Mouse (Mus musculus): Measurements from ENCODE around the gene Srcin1. TPM values are rescaled to one million over a fixed set of nuclear protein-coding genes. Genes with fewer than 3 reads are reported as not detected.

Gene Srcin1
- total RNA-seq (2021): 10 to 100 TPM; 11.4 to 12.3 TPM
- long read RNA-seq, experiment 1, partial matches to known transcripts: 2 of 10 reads
- long read RNA-seq, experiment 1, other reads (novel, unspliced or antisense): 8 of 10 reads
- long read RNA-seq, experiment 2, partial matches to known transcripts: 1 of 14 reads
- long read RNA-seq, experiment 2, other reads (novel, unspliced or antisense): 13 of 14 reads

DNA sequence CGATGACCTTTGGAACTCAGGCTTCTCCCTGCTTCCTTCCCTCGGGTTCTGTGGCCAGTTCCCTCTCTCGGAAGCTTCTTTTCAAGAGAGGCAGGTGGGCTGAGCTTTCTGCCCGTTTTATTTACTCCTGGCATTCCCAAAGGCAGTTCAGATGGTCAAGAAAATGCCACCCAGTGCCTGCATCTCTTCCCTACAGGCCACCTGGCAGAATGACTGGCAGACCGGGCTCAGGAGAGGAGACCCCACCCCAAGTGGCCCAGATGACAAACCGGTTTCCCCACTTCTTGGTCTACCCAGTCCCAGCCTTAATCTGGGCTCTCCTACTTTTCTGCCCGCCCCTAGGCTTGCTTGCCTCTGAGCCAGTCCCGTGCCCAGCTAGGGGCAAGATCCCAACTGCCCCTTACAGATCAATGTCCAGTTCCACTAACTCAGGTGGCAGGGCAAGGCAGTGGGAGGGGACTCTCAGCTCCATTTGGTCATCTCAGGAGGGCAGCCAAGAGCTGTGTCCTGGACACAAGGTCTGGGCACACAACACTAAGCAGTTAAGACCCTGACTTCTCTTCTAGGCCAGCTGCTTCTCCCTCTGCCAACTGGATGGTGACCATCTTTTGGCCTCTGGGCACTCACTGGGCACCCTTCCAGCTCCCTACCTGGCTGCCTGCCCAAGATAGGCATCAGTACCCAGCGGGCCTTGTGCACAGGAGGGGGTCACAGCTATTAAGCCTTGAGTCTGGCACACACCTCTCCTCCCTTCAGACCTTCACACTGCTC, at the start of gene Srcin1:
Srcin1 (minus strand) TSS at position 51 of the 771 bp plus-strand sequence.
- peak; percentile 79 to 87 for DNase-seq (ENCODE audit: low spot score in 2 of 2)

DNA sequence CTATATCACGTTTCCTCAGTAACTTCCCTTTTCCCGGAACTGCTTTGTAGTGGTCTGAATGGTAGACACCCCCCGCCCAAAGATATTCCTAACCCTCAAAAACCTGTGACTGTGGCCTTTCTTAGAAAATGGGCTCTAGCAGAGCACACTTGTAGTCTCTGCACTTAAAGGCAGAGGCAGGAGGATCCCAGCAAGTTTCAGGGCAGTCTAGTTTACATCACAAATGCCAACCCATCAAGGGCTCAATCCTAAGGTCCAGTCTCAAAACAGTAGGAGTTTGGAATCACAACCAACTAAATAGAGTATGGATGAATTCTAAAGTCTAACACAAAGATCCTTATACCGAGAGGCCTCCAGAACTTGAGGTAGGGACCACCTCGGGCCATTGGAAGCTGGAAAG, 49.6 kb upstream of the Srcin1 start:
- no peak for DNase-seq (ENCODE audit: low spot score in 2 of 2)

DNA sequence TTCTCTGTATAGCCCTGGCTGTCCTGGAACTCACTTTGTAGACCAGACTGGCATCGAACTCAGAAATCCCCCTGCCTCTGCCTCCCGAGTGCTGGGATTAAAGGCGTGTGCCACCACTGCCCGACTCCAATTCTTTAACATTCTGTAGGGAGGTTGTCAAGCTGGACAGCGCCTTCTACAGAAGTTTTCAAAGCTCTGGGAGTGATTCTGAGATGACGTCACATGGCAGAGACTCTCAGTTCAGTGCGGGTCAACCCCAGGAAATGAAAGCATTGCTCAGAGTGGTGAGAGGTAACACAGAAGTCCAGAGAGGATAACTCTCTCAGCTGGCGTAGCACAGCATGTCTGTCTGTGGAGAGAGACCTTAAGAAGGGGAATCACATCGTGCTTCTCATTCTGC, 47.2 kb upstream of the Srcin1 start:
- no peak for DNase-seq (ENCODE audit: low spot score in 2 of 2)

DNA sequence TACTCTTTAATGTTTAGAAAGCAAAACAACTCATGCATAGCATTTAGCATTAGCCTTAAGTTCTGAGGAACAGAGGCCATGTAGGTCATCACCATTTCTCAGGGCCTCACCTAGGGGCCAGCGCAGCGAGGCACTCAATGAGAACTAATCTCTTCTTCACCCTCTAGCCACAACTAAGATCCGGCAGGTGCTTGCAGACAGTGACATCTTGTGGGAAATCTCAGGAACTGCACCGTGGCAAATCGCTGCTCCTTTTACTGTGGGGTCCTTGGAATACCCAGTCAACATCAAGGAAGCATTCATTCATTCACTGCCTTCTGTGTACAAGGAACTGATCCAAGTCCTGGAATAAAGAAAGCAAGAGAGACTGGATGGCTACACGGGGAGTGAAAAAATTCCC, 46.5 kb upstream of the Srcin1 start:
- DNase-seq (ENCODE audit: low spot score in 2 of 2): peak; percentile 65 to 71

DNA sequence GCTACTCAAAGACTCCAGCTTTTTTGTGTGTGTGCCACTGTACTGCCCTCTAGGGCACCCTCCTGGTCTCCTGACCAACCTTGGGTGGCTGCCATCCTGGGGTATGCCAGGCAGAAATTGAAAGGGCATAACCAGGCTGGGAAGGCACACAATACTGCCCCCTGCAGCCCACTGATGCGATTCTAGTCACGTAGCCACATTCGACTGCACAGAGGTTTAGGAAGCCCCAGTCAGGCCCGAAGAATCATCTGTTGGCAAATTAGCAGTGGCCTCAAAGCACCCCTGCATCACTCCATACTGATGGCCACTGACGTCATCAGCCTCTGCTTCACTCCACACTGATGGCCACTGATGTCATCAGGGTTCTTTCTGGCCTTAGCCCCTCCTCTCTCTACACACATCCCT, 43.4 kb upstream of the Srcin1 start:
- DNase-seq (ENCODE audit: low spot score in 2 of 2): peak; percentile 54

DNA sequence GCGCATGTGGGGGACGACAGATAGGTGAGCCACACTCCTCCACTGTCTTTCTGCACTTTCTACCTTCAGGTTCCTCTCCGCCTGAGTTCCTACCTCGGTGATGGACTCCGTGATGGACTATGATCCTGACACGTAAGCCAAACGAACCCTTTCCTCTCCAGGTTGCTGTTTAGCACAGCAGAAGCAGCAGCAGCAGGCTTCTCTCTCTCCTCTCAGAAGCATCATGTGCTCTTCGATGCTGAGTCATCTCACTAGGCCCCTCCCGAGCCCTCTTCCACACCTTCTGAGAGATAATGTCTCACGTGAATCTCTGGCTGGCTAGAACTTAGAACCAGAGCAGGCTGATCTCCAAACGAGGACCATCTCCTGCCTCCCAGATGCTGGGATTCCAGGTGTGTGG, 42.4 kb upstream of the Srcin1 start:
- no peak for DNase-seq (ENCODE audit: low spot score in 2 of 2)

DNA sequence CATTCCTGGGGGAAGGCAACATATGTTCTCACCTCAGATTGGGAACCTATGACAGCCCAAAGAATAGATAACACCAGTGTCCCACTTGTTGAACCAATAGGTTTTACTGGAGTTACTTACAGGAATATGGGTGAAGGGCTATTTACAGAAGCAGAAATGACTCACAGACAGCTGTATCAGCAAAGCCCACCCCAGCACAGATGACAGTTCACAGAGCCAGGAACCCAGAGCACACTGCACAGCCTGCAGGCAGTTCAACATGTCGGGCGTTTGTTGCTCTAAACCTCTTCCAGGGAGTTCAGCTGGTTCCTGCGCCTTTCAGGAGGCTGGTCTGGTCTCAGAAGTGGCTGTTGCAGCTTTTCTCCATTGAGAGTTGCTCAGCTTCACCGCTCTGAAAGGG, 39.3 kb upstream of the Srcin1 start:
- no peak for DNase-seq (ENCODE audit: low spot score in 2 of 2)

DNA sequence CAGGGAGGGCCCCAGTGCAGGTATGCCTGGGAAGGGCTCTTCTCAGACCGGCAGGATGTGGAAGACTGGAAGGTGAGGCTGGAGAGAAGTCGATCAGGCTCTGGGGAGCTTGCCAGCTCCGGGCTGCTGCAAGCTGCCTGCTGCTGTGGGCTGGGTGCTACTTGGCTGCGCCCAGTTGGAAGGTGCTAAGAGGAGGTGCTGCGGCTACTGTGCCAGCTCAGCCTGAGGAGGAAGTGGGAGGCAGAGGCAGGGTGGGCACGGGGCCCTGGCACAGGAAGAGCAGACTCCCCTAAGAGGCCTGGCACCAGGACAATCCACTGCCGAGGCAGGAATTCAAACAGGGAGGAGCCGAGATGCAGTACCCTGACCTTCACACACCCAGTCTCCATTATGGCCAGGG, 35.1 kb upstream of the Srcin1 start:
- DNase-seq (ENCODE audit: low spot score in 2 of 2): no peak

DNA sequence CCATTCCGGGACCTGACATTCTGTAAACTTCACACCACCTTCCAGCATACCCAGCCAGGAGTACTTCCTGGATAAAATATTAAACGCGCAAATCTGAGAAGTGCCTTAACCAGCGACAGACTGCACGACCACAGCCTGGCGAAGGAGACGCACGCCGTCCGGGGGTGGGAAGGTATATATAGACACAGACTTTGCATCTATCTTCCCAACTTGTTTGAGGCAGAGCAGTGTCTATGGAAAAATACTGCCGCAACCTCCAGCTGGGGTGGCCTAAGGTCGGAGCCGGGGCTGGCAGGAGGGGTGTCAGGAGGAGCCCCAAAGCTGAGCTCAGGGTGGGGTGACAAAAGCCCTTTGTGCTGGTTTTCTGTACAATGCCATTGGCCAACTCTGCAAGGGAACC, 33.8 kb upstream of the Srcin1 start:
- DNase-seq (ENCODE audit: low spot score in 2 of 2): no peak

DNA sequence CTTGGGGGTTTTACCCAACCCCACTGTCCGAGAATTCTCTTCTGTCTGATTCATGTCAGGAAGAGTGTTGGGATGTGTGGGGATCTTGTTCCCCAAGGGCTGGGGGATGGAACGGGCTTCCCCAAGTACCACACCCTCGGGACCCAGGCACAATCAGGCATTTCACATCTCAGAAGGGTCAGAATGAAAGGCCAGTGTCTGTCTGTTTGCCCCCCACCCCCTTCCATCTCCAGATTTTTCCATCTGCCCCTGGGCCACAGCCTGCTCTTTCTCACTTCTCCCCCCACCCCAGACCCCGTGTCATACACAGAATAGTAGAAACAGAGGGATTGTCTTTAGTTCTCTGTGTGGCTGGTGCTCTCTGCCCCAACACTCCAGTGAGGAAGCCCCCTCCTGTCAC, 32.9 kb upstream of the Srcin1 start:
- no peak for DNase-seq (ENCODE audit: low spot score in 2 of 2)

DNA sequence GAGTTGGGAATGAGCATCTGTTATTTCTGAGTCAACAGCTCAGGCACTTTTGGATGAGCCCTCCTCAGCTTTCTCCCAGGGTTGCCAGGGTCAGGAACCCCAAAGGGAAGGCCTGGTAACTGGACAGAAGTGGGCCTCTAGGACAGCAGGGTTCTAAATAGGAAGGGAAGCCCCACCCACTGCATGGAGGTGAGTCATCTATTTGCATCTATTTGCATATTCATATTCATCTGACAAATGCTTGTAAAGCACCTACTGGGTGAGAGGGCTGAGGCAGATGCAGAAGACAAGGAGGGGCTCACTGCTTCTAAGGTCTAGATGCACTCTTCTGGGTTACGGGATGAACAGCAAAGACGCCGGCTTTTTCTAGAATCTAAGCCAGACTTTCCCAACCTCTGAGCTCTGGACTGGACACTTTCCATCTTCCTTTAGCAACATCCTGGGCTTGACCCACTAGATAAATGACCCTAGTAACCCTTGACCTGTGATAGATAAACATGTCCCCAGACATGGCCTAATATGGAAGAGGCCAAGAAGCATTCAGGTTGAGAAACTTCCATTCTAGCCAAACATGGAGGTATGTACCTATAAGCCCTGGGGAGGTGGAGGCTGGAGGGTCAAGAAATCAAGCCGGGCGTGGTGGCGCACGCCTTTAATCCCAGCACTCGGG, 31.2 kb upstream of the Srcin1 start:
- no peak for DNase-seq (ENCODE audit: low spot score in 2 of 2)

DNA sequence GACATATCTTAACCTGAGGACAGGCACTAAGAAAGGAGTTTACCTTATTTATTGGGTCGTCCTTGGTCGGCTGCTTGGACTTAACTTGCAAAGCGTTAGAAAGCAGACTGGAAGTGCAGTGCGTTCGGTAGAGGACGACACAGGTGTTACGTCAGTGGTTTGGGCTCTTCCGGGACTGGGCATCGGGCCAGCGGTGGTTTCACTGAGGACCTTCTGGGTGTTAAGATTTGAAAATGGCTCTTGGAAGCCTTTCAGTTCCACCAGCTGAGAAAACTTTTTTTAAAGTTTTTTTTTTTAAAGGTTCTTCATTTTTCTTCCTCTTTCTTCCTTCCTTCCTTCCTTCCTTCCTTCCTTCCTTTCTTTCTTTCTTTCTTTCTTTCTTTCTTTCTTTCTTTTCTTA, 27.9 kb upstream of the Srcin1 start:
- DNase-seq (ENCODE audit: low spot score in 2 of 2): peak; percentile 46 to 66

DNA sequence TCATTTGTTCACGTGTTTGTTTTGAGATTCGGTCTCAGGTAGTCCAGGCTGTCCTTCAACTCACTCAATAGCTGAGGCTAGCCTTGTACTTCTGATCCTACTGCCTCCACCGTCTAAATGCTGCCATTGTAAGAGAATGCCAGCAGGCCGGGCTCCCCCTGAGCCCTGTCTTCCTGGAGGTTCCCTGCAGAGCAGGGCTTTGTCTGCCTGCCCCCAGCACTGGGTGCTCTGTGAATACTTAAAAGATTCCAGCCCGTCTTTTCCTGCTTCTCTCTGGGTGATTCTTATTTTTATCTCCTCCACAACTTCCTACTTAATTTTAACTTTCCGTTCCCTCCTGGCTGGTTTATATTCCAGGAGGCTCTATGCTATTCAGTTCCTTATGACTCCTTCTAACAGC, 26.2 kb upstream of the Srcin1 start:
- no peak for DNase-seq (ENCODE audit: low spot score in 2 of 2)

DNA sequence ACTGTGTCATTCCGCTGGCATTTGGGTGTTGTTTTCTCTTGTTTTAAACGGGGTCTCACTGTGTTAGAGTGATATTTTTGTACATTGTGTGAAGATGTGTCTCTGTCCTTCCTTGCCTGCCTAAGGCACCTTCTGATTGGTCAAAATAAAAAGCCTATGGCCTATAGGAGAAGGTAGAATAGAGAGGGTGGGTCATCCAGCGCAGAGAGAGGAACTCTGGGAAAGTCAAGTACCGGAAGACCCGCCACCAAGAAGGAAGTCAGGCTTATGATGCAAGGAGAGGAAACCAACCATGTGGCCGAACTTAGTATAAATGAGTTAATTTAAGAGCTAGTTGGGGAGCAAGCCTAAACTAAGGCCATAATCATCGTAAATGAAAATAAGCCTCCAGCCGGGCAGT, 23.1 kb upstream of the Srcin1 start:
- no peak for DNase-seq (ENCODE audit: low spot score in 2 of 2)

DNA sequence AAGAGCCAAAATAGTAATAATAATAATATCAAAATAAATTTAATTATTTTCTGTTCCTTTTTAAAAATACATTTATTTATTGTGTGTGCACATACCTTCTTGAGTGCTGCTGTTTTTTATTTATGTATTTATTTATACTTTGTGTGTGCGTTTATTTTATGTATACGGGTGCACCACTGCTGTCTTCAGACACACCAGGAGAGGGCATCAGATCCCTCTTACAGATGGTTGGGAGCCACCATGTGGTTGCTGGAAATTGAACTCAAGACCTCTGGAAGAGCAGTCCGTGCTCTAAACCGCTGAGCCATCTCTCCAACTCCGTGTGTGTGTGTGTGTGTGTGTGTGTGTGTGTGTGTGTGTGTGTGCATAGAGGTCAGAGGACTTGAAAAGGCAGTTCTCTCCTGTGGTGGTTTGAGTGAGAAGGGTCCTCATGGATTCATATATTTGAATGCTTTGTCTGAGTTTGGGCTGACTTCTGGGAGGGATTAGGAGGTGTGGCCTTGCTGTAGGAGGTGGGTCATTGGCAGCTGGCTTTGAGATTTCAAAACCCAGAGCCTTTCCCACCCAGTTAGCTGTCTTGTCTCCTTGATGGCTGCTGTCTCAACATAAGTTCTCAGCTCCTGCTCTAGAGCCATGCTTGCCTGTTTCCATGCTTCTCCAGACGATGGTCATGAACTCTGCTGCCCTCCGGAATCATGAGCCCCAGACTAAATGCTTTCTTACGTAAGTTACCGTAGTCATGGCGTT, 22.1 kb upstream of the Srcin1 start:
- no peak for DNase-seq (ENCODE audit: low spot score in 2 of 2)

DNA sequence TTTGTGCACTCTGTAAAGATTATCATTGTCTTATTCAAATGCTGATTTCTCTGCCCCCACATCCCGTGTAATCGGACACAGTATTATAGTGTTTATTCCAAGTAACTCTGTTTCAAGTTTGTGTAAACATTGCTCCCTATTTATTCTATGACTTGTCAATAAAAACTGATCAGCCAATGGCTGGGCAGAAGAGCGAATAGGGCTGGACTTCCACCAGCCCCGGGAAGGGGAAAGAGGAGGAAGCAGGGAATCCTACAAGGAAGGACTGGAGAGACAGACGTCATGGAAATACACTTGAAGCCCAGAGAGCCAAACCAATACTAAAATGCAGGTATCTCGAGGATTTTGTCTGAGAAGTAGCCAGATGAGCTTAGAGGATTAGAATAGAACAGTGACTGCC, 18.1 kb upstream of the Srcin1 start:
- no peak for DNase-seq (ENCODE audit: low spot score in 2 of 2)

DNA sequence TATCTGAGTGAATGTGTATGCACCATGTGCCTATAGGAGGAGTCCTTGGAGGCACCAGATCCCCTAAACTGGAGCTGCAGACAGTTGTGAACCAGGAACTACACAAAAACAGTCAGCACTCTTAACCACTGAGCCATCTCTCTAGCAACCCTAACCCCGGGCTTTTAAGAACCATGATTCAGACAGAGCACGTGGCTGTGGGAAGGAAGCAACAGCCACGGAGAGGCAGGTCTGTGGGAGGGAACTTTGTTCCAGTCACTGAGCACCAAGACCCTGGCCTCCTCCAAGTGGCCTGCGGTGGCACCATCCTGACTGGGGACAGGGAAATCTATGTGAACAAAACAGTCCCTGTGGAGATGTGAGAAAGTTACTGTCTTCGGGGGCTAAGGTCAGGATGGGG, 15.9 kb upstream of the Srcin1 start:
- DNase-seq (ENCODE audit: low spot score in 2 of 2): no peak

DNA sequence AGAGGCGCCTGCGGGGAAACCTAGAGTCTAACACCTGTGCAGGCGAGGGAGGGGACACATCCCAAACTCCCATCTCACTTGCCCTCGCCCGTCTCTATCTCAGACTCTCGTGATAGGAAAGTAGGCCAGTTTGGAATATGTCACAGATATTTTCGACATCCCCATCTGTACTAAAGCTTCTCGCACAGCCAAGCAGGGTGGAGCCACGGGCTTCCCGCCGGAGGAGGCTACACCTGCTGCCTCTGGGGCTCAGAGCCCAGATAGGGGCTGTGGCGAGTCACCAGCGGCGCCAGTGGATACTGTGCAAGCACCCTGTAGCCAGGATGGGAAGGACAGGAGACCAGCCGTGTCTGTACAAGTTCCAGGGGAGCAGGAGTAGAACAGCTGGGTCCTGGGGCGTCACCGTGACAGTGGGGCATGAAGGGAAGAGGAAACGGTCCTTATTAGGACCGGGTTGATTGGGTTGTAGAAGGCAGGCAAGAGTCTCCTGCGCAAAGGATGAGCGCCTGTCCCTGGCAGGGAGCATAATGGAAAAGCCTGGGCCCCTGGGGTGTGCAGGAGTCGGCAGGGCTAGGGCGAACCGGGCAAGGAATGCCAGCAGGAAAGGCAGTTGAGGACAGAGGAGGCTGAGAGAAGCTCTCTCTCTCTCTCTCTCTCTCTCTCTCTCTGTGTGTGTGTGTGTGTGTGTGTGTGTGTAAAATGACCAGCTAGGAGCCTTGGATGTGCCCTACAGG, 14.4 kb upstream of the Srcin1 start:
- DNase-seq (ENCODE audit: low spot score in 2 of 2): no peak

DNA sequence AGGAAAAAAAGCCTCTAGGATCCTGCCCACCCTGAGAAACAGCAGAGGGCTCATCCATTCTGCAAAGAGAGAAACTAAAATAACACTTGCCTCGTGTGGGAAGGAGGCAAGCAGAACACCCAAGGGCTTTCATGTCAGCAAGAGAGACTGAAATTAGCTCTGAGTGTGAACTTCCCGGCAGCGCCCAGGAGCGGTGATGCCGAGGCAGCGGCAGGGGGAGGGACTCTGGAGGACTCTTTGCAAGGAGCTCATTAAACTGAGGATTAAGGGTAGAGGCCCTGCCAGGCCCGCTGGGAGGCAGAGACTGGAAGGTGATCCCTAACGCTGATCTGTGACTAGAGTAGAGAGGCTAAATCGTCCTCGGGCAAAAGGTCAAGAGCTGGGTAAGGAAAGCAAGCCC, 13.2 kb upstream of the Srcin1 start:
- no peak for DNase-seq (ENCODE audit: low spot score in 2 of 2)

DNA sequence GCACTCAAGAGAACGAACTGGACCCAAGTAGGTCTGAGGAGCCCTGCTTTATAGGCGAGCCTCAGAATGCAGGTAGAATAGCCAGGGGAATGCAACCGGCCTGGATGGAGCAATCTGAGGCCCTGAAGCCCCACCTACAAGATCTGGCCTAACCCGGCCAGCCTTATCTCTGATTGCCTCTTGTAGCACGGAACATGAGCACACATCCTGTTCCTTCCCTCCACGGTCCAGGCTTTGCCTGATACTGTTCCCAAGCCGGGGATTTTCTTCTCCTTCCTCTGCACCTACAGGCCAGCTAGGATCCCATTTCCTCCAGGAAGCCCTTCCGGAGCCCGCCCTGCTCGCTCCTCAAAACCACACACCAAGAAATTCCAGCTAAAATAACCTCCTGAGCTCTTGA, 9.9 kb upstream of the Srcin1 start:
- no peak for DNase-seq (ENCODE audit: low spot score in 2 of 2)

DNA sequence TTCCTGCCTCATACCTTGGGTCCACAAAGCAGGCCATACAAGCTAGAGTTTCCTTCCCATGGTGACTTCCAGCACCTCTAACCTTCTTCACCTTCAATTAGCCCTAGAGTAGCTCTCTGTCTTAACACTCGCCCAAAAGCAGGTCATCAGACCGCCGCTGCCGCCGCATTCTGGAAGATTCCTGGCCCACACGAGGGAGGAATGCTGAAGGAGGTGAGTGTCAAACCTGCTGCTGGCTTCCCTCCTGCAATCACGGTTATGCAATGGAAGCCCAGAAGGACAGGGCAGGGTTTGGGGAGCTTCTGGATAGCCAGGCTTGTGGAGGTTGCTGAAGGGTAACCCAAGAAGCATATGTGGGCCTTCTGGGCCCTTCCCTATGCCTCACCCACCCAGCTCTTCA, 8.5 kb upstream of the Srcin1 start:
- DNase-seq (ENCODE audit: low spot score in 2 of 2): no peak

Measured in adrenal gland, adult 18-20 months (tissue).